Mouse (Mus musculus): ENCODE data around the gene Kcnn4. TPM values are rescaled to one million over a fixed set of nuclear protein-coding genes. Genes with fewer than 3 reads are reported as not detected.

Kcnn4 gene
- polyA plus RNA-seq, 1 experiment from 2014 or later, result 4.3 TPM

- H3K4me3 ChIP-seq (ENCODE audit: low read length), result no peak overlapping the region
- no peak overlapping the region for H3K4me2 ChIP-seq (ENCODE audit: low read depth, low read length)
- 0 out of 2 replicates have a peak, but pooled peaks have one; percentile 34 for ATAC-seq
- H3K27ac ChIP-seq (ENCODE audit: low read length), result no peak overlapping the region
- WGBS, result 74% methylated on average over 3 of the region's 3 CpGs
- H3K36me3 ChIP-seq (ENCODE audit: control insufficient read depth, insufficient read depth, low read length), result peaks cover 2% of the 10 kb centered on the region; the same call in 1 of the 2 replicates
- no peaks in the 10 kb centered on the region for H3K4me1 ChIP-seq (ENCODE audit: control insufficient read depth, insufficient read depth, low read length)
- no peak overlapping the region for H3K9ac ChIP-seq (ENCODE audit: low read depth, low read length)
- no peaks in the 10 kb centered on the region for H3K9me3 ChIP-seq (ENCODE audit: control insufficient read depth, low read length)
- no peaks in the 10 kb centered on the region for H3K27me3 ChIP-seq (replicated peaks; ENCODE audit: control insufficient read depth, insufficient read depth, low read length)
Measured at GRCm38 (mm10) chr7:24413630-24414029, 43.6 kb downstream of the Kcnn4 start.

- no peak for ATAC-seq
- WGBS, result 75% methylated on average over 7 of the region's 7 CpGs
- Histone ChIP-seq H3K9me3 (ENCODE audit: control insufficient read depth, low read length) (no peaks in the 10 kb centered on the region), H3K4me1 (ENCODE audit: control insufficient read depth, insufficient read depth, low read length) (no peaks in the 10 kb centered on the region), H3K27ac (ENCODE audit: low read length) (no peak overlapping the region), H3K4me2 (ENCODE audit: low read depth, low read length) (no peak overlapping the region), H3K9ac (ENCODE audit: low read depth, low read length) (no peak overlapping the region), H3K27me3 (replicated peaks; ENCODE audit: control insufficient read depth, insufficient read depth, low read length) (no peaks in the 10 kb centered on the region), H3K36me3 (ENCODE audit: control insufficient read depth, insufficient read depth, low read length) (peaks cover 2% of the 10 kb centered on the region; the same call in 1 of the 2 replicates), H3K4me3 (ENCODE audit: low read length) (no peak overlapping the region)
Measured at GRCm38 (mm10) chr7:24415261-24415660, 45.2 kb downstream of the Kcnn4 start.

DNA sequence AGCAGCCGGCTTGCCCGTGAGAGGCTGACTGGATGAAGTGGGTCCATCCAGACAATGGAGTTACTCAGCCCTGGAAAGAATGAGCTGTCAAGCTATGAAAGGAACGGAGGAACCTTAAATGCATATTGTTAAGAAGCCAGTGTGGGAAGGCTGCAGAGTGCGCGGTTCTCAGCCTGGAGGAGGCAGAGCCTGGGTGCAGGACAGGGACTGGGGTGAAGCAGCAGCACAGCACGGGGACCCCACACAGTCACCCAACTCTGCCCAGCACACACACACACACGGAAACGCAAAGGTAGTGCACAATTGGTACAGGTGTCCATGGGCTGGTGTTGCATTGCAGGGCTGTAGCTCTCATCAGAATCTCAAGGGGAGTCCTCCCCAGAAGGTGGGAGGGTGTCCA is 49.5 kb downstream of the Kcnn4 start:
- Histone ChIP-seq H3K27ac (ENCODE audit: low read length) (no peak overlapping the region), H3K9me3 (ENCODE audit: control insufficient read depth, low read length) (no peaks in the 10 kb centered on the region), H3K27me3 (replicated peaks; ENCODE audit: control insufficient read depth, insufficient read depth, low read length) (no peaks in the 10 kb centered on the region), H3K4me3 (ENCODE audit: low read length) (no peak overlapping the region), H3K36me3 (ENCODE audit: control insufficient read depth, insufficient read depth, low read length) (peaks cover 2% of the 10 kb centered on the region; the same call in 1 of the 2 replicates), H3K4me2 (ENCODE audit: low read depth, low read length) (no peak overlapping the region), H3K4me1 (ENCODE audit: control insufficient read depth, insufficient read depth, low read length) (0 out of 2 replicates have a peak, but pooled peaks cover 4% of the 10 kb centered on the region), H3K9ac (ENCODE audit: low read depth, low read length) (no peak overlapping the region)
- ATAC-seq, result no peak
- 83% methylated on average over 8 of the region's 8 CpGs for WGBS

DNA sequence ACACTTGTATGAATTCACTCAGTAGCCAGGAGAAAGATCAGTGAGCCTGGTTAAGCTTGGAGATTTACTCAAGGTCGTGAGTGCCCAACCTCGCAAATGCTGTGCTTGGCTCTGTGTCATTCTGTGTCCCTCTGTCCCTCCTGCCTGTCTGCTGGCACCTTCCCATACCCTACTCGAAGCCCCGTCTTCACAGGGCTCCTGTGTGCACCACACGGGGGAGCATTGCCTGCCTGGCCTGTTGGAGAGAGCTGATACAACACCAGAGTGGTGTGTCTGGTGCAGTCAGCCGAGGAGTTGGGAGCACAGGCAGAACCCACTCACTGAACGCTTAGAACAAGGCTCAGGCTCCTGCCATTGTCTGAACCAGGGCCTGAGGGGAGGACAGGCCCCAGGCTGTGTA is 51.6 kb downstream of the Kcnn4 start:
- no peaks in the 10 kb centered on the region for H3K9me3 ChIP-seq (ENCODE audit: control insufficient read depth, low read length)
- H3K36me3 ChIP-seq (ENCODE audit: control insufficient read depth, insufficient read depth, low read length), result peaks cover 2% of the 10 kb centered on the region; the same call in 1 of the 2 replicates
- H3K4me1 ChIP-seq (ENCODE audit: control insufficient read depth, insufficient read depth, low read length), result 0 out of 2 replicates have a peak, but pooled peaks cover 4% of the 10 kb centered on the region
- no peaks in the 10 kb centered on the region for H3K27me3 ChIP-seq (replicated peaks; ENCODE audit: control insufficient read depth, insufficient read depth, low read length)
- no peak overlapping the region for H3K4me3 ChIP-seq (ENCODE audit: low read length)
- ATAC-seq, result no peak
- no peak overlapping the region for H3K4me2 ChIP-seq (ENCODE audit: low read depth, low read length)
- H3K9ac ChIP-seq (ENCODE audit: low read depth, low read length), result no peak overlapping the region
- no peak overlapping the region for H3K27ac ChIP-seq (ENCODE audit: low read length)
- WGBS, result 74% methylated on average over 7 of the region's 7 CpGs

DNA sequence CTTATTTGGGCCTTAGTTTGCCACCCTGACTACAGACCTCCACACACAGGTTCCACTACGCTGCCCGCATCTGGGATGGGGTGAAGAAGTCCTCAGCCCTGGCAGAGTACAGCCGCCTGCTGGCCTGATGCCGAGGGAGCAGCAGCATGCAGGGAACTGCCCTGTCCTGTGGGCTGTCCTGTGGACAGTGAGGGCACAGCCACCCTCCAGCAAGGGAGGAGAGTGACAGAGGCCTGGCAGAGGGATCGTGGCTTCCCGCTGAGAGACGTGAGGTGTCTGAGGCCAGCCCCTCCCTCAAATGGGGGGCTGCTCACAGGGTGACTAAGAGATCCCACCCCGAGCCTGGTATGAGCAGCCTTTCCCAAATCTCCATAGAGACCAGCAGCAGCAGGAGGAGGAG is 52.2 kb downstream of the Kcnn4 start:
- H3K4me3 ChIP-seq (ENCODE audit: low read length), result no peak overlapping the region
- H3K36me3 ChIP-seq (ENCODE audit: control insufficient read depth, insufficient read depth, low read length), result no peaks in the 10 kb centered on the region
- H3K27ac ChIP-seq (ENCODE audit: low read length), result no peak overlapping the region
- H3K27me3 ChIP-seq (replicated peaks; ENCODE audit: control insufficient read depth, insufficient read depth, low read length), result no peaks in the 10 kb centered on the region
- H3K4me2 ChIP-seq (ENCODE audit: low read depth, low read length), result no peak overlapping the region
- 0 out of 2 replicates have a peak, but pooled peaks cover 4% of the 10 kb centered on the region for H3K4me1 ChIP-seq (ENCODE audit: control insufficient read depth, insufficient read depth, low read length)
- no peaks in the 10 kb centered on the region for H3K9me3 ChIP-seq (ENCODE audit: control insufficient read depth, low read length)
- no peak for ATAC-seq
- H3K9ac ChIP-seq (ENCODE audit: low read depth, low read length), result no peak overlapping the region
- WGBS, result 79% methylated on average over 8 of the region's 8 CpGs

GRCm38 (mm10) chr7:24423107-24423763 is 53.2 kb downstream of the Kcnn4 start:
- Histone ChIP-seq H3K36me3 (ENCODE audit: control insufficient read depth, insufficient read depth, low read length) (no peaks in the 10 kb centered on the region), H3K4me1 (ENCODE audit: control insufficient read depth, insufficient read depth, low read length) (0 out of 2 replicates have a peak, but pooled peaks cover 4% of the 10 kb centered on the region), H3K9me3 (ENCODE audit: control insufficient read depth, low read length) (no peaks in the 10 kb centered on the region), H3K27ac (ENCODE audit: low read length) (no peak overlapping the region), H3K9ac (ENCODE audit: low read depth, low read length) (no peak overlapping the region), H3K4me2 (ENCODE audit: low read depth, low read length) (no peak overlapping the region), H3K4me3 (ENCODE audit: low read length) (no peak overlapping the region), H3K27me3 (replicated peaks; ENCODE audit: control insufficient read depth, insufficient read depth, low read length) (no peaks in the 10 kb centered on the region)
- WGBS, result 72% methylated on average over 15 of the region's 15 CpGs
- peak; percentile 73 for ATAC-seq

GRCm38 (mm10) chr7:24423956-24424732 is 54.1 kb downstream of the Kcnn4 start:
- H3K4me2 ChIP-seq (ENCODE audit: low read depth, low read length), result no peak overlapping the region
- ATAC-seq, result no peak
- H3K4me3 ChIP-seq (ENCODE audit: low read length), result no peak overlapping the region
- 0 out of 2 replicates have a peak, but pooled peaks cover 4% of the 10 kb centered on the region for H3K4me1 ChIP-seq (ENCODE audit: control insufficient read depth, insufficient read depth, low read length)
- no peaks in the 10 kb centered on the region for H3K27me3 ChIP-seq (replicated peaks; ENCODE audit: control insufficient read depth, insufficient read depth, low read length)
- H3K9me3 ChIP-seq (ENCODE audit: control insufficient read depth, low read length), result no peaks in the 10 kb centered on the region
- H3K9ac ChIP-seq (ENCODE audit: low read depth, low read length), result no peak overlapping the region
- WGBS, result 78% methylated on average over 12 of the region's 12 CpGs
- H3K27ac ChIP-seq (ENCODE audit: low read length), result no peak overlapping the region
- H3K36me3 ChIP-seq (ENCODE audit: control insufficient read depth, insufficient read depth, low read length), result no peaks in the 10 kb centered on the region

- Histone ChIP-seq H3K27me3 (replicated peaks; ENCODE audit: control insufficient read depth, insufficient read depth, low read length) (no peaks in the 10 kb centered on the region), H3K4me3 (ENCODE audit: low read length) (no peak overlapping the region), H3K9me3 (ENCODE audit: control insufficient read depth, low read length) (no peaks in the 10 kb centered on the region), H3K4me2 (ENCODE audit: low read depth, low read length) (no peak overlapping the region), H3K36me3 (ENCODE audit: control insufficient read depth, insufficient read depth, low read length) (no peaks in the 10 kb centered on the region), H3K9ac (ENCODE audit: low read depth, low read length) (no peak overlapping the region), H3K4me1 (ENCODE audit: control insufficient read depth, insufficient read depth, low read length) (0 out of 2 replicates have a peak, but pooled peaks cover 4% of the 10 kb centered on the region), H3K27ac (ENCODE audit: low read length) (no peak overlapping the region)
- 83% methylated on average over 9 of the region's 9 CpGs for WGBS
- no peak for ATAC-seq
Measured at GRCm38 (mm10) chr7:24425919-24426318, 55.9 kb downstream of the Kcnn4 start.

- 96% methylated on average over 8 of the region's 8 CpGs for WGBS
- no peak overlapping the region for H3K4me3 ChIP-seq (ENCODE audit: low read length)
- no peaks in the 10 kb centered on the region for H3K9me3 ChIP-seq (ENCODE audit: control insufficient read depth, low read length)
- 0 out of 2 replicates have a peak, but pooled peaks cover 7% of the 10 kb centered on the region for H3K4me1 ChIP-seq (ENCODE audit: control insufficient read depth, insufficient read depth, low read length)
- no peaks in the 10 kb centered on the region; the same call in 1 of the 2 replicates for H3K27me3 ChIP-seq (replicated peaks; ENCODE audit: control insufficient read depth, insufficient read depth, low read length)
- H3K4me2 ChIP-seq (ENCODE audit: low read depth, low read length), result no peak overlapping the region
- no peak overlapping the region for H3K9ac ChIP-seq (ENCODE audit: low read depth, low read length)
- H3K27ac ChIP-seq (ENCODE audit: low read length), result no peak overlapping the region
- H3K36me3 ChIP-seq (ENCODE audit: control insufficient read depth, insufficient read depth, low read length), result no peaks in the 10 kb centered on the region
- no peak for ATAC-seq
Measured at GRCm38 (mm10) chr7:24427168-24427567, 57.1 kb downstream of the Kcnn4 start.

Data from intestine, embryonic 16.5 days (tissue).